Mouse (Mus musculus) ES-E14 (cell line): ENCODE data around the gene Eefsec. TPM values are rescaled to one million over a fixed set of nuclear protein-coding genes. Genes with fewer than 3 reads are reported as not detected.

Experiments used
- DNase-seq: peaks from one replicate; pipeline ENCODE4 v3.0.0-alpha.2; 2013; ENCODE audit warnings: low read depth, low spot score
- H3K27ac ChIP-seq: 2 replicates; pipeline ENCODE4 v1.5.1; 2012; ENCODE audit warnings: low read depth, mild to moderate bottlenecking, low read length, moderate library complexity, mixed read lengths; ENCODE audit not compliant: poor library complexity, insufficient read depth, severe bottlenecking
- H3K36me3 ChIP-seq: 2 replicates; pipeline ENCODE4 v1.6.1; 2012; ENCODE audit warnings: mild to moderate bottlenecking, low read length, moderate library complexity, mixed read lengths; ENCODE audit not compliant: control insufficient read depth, poor library complexity, insufficient read depth, severe bottlenecking
- H3K4me1 ChIP-seq, 2 experiments: fragments of 150-350 bp in 1 of 2; sonication (generic) in 1 of 2; 2 replicates each; pipeline ENCODE4 v1.6.1; 2012; ENCODE audit warnings: low read length in 2 of 2, mild to moderate bottlenecking in 1 of 2, mixed read lengths in 1 of 2; ENCODE audit not compliant: control insufficient read depth in 2 of 2, insufficient read depth in 2 of 2, poor library complexity in 1 of 2
- H3K4me3 ChIP-seq, 2 experiments: fragments of 150-350 bp in 1 of 2; sonication (generic) in 1 of 2; 2 replicates each; pipeline ENCODE4 v1.5.1; 2012; ENCODE audit warnings: low read length in 2 of 2, low read depth in 1 of 2, mild to moderate bottlenecking in 1 of 2, mixed read lengths in 1 of 2; ENCODE audit not compliant: insufficient read depth in 1 of 2, poor library complexity in 1 of 2, severe bottlenecking in 1 of 2
- H3K9ac ChIP-seq: 2 replicates; pipeline ENCODE4 v1.6.1; 2012; ENCODE audit warnings: low read depth, mild to moderate bottlenecking, low read length, mixed read lengths; ENCODE audit not compliant: poor library complexity, insufficient read depth, severe bottlenecking
- H3K9me3 ChIP-seq: fragments of 150-350 bp; sonication (generic); 2 replicates; pipeline ENCODE4 v1.6.1; 2012; ENCODE audit warnings: low read depth, mild to moderate bottlenecking, low read length; ENCODE audit not compliant: control insufficient read depth, insufficient read depth
- CHD2 ChIP-seq: IDR thresholded peaks from 2 replicates; pipeline ENCODE4 v1.6.1; 2014; ENCODE audit warnings: mild to moderate bottlenecking, low read depth, low read length, inconsistent platforms
- HCFC1 ChIP-seq: IDR thresholded peaks from 2 replicates; pipeline ENCODE4 v1.6.1; 2012; ENCODE audit warnings: low read length, inconsistent platforms, borderline replicate concordance; ENCODE audit not compliant: insufficient read depth
- MAFK ChIP-seq: IDR thresholded peaks from 2 replicates; pipeline ENCODE4 v1.6.1; 2014; ENCODE audit warnings: mild to moderate bottlenecking, low read depth, low read length, inconsistent platforms; ENCODE audit not compliant: insufficient read depth
- ZC3H11A ChIP-seq: IDR thresholded peaks from 2 replicates; pipeline ENCODE4 v1.6.1; 2012; ENCODE audit warnings: low read depth, mild to moderate bottlenecking, inconsistent platforms, low read length, borderline replicate concordance
- ZNF384 ChIP-seq: IDR thresholded peaks from 2 replicates; pipeline ENCODE4 v1.6.1; 2012; ENCODE audit warnings: low read depth, low read length, inconsistent platforms
- in situ Hi-C, 2 experiments: fragments of 600-800 bp; cut with MboI; formaldehyde crosslinking; loops; one replicate each; pipeline ENCODE4 v1.15.1; 2025; ENCODE audit warnings: low sequenced_read_pairs in 2 of 2, inconsistent platforms in 1 of 2; ENCODE audit not compliant: unreplicated experiment in 2 of 2
- total RNA-seq: library from RNA; depleted of rRNA; stranded (reverse); fragments of 300-350 nt; gene quantifications from 2 replicates; pipeline ENCODE4 v1.2.3, GENCODE M21; 2012

The Eefsec gene
- total RNA-seq, 1 experiment = 26.2 TPM

DNA sequence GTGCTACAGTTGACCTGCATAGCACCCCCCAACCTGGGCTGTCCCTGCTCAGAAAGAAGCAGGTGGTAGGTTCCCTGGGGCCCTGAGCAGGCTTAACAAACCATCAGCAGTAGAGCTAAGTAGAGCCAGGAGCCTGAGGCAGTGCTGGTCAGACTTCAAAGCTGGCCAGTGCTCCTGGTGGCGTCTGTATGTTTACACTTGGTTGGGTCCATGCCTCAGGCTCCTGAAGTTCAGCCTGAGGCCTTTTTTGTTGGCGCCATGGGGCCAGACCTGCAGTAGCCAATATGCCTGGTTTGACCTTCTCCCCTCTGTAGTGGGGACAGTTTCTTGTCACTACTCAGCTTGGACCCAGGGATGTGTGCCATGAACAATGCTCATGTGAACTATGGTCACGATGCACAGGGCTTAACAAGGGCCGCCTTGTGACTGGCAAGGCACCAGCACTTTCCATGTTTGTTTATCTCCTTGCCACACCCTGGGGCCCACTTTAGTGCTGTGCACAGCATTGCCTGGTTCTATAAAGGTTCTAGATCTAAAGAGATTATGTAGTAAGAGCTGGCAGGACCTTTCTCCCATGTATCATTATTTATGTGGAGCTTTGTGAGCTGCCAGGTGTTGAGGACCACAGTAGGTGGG lies 153.9 kb downstream of the Eefsec start:
- no peaks in the 10 kb centered on the region for H3K9me3 ChIP-seq
- H3K4me1 ChIP-seq = no peaks in the 10 kb centered on the region
- no peaks in the 10 kb centered on the region; the same call in 1 of the 2 replicates for H3K36me3 ChIP-seq
- no peak overlapping the region for H3K4me3 ChIP-seq
- no peak overlapping the region for H3K27ac ChIP-seq
- in situ Hi-C loops = no loop called here
- DNase-seq = no peak
- no peak for TF ChIP-seq ZC3H11A
- TF ChIP-seq CHD2 = no peak
- no peak for TF ChIP-seq HCFC1
- no peak for TF ChIP-seq ZNF384
- no peak for TF ChIP-seq MAFK
- H3K9ac ChIP-seq = no peak overlapping the region

GRCm38 (mm10) chr6:88290129-88290766 lies 156.1 kb downstream of the Eefsec start:
- Histone ChIP-seq H3K9ac (no peak overlapping the region), H3K36me3 (no peaks in the 10 kb centered on the region; the same call in 1 of the 2 replicates), H3K4me3 (no peak overlapping the region), H3K27ac (no peak overlapping the region), H3K4me1 (no peaks in the 10 kb centered on the region), H3K9me3 (no peaks in the 10 kb centered on the region)
- in situ Hi-C loops = no loop called here
- no peak for DNase-seq
- no peak for TF ChIP-seq ZNF384
- no peak for TF ChIP-seq CHD2
- no peak for TF ChIP-seq ZC3H11A
- no peak for TF ChIP-seq HCFC1
- no peak for TF ChIP-seq MAFK

DNA sequence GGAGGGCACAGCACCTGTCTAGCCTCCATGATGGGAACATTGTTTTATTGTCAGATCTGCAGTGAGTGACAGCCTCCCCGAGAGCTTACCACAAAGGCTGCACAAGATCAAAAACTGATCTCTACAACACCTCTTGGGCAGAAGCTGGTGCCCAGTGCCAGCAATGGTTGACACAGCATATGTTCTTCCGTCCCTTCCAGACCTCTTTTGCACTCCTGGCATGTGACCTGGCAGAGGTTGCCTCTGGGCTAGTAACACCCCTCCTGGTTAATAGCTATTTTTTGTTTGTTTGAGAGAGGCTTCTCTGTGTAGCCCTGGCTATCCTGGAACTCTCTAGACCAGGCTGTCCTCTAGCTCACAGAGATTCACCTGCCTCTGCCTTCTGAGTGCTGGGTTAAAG lies 168.2 kb downstream of the Eefsec start:
- H3K4me3 ChIP-seq = no peak overlapping the region
- H3K36me3 ChIP-seq = no peaks in the 10 kb centered on the region; the same call in 1 of the 2 replicates
- H3K9ac ChIP-seq = no peak overlapping the region
- no peaks in the 10 kb centered on the region for H3K4me1 ChIP-seq
- DNase-seq = no peak
- no peaks in the 10 kb centered on the region for H3K9me3 ChIP-seq
- H3K27ac ChIP-seq = no peak overlapping the region
- in situ Hi-C loops = no loop called here
- TF ChIP-seq ZNF384 = no peak
- no peak for TF ChIP-seq ZC3H11A
- no peak for TF ChIP-seq CHD2
- no peak for TF ChIP-seq MAFK
- no peak for TF ChIP-seq HCFC1

GRCm38 (mm10) chr6:88277242-88277641 lies 169.1 kb downstream of the Eefsec start:
- Histone ChIP-seq H3K4me3 (no peak overlapping the region), H3K36me3 (no peaks in the 10 kb centered on the region; the same call in 1 of the 2 replicates), H3K9ac (no peak overlapping the region), H3K4me1 (no peaks in the 10 kb centered on the region), H3K9me3 (no peaks in the 10 kb centered on the region), H3K27ac (no peak overlapping the region)
- in situ Hi-C loops = no loop called here
- no peak for DNase-seq
- TF ChIP-seq MAFK (no peak), CHD2 (no peak), ZC3H11A (no peak), ZNF384 (no peak), HCFC1 (no peak)

- Histone ChIP-seq H3K4me1 (no peaks in the 10 kb centered on the region), H3K36me3 (no peaks in the 10 kb centered on the region; the same call in 1 of the 2 replicates), H3K9ac (no peak overlapping the region), H3K9me3 (no peaks in the 10 kb centered on the region), H3K4me3 (no peak overlapping the region), H3K27ac (no peak overlapping the region)
- DNase-seq = no peak
- TF ChIP-seq HCFC1 (no peak), ZC3H11A (no peak), MAFK (no peak), CHD2 (no peak), ZNF384 (no peak)
- in situ Hi-C loops = no loop called here
Measured at GRCm38 (mm10) chr6:88276221-88276620, 170.1 kb downstream of the Eefsec start.
